Mouse (Mus musculus) ES-E14 (cell line): ENCODE results near the gene Slc6a2.

ENCODE experiments used
- CHD2 ChIP-seq: IDR thresholded peaks from 2 replicates; pipeline ENCODE4 v1.6.1; 2014; ENCODE audit warnings: mild to moderate bottlenecking, low read depth, low read length, inconsistent platforms
- HCFC1 ChIP-seq: IDR thresholded peaks from 2 replicates; pipeline ENCODE4 v1.6.1; 2012; ENCODE audit warnings: low read length, inconsistent platforms, borderline replicate concordance; ENCODE audit not compliant: insufficient read depth
- MAFK ChIP-seq: IDR thresholded peaks from 2 replicates; pipeline ENCODE4 v1.6.1; 2014; ENCODE audit warnings: mild to moderate bottlenecking, low read depth, low read length, inconsistent platforms; ENCODE audit not compliant: insufficient read depth
- ZC3H11A ChIP-seq: IDR thresholded peaks from 2 replicates; pipeline ENCODE4 v1.6.1; 2012; ENCODE audit warnings: low read depth, mild to moderate bottlenecking, inconsistent platforms, low read length, borderline replicate concordance
- ZNF384 ChIP-seq: IDR thresholded peaks from 2 replicates; pipeline ENCODE4 v1.6.1; 2012; ENCODE audit warnings: low read depth, low read length, inconsistent platforms

GRCm38 (mm10) chr8:93040256-93040655 is 80.4 kb downstream of the Slc6a2 start:
- TF ChIP-seq MAFK (no peak), ZC3H11A (no peak), HCFC1 (no peak), ZNF384 (no peak), CHD2 (no peak)
